Mouse (Mus musculus) frontal cortex, postnatal 36 days (tissue): Measurements from ENCODE around the gene Clk2.
A peak's percentile ranks its signal among the peaks of the same experiment; 100 is the strongest.
"Not testable (repeated sequence)": the region's sequence is repeated elsewhere in the genome, so short reads cannot be mapped to it uniquely, and the experiment has no call there.

Experiments used
- DNase-seq, 2 experiments: peaks; one replicate each; pipeline ENCODE4 v3.0.0; 2022; ENCODE audit warnings: low spot score in 2 of 2

The Clk2 gene

DNA sequence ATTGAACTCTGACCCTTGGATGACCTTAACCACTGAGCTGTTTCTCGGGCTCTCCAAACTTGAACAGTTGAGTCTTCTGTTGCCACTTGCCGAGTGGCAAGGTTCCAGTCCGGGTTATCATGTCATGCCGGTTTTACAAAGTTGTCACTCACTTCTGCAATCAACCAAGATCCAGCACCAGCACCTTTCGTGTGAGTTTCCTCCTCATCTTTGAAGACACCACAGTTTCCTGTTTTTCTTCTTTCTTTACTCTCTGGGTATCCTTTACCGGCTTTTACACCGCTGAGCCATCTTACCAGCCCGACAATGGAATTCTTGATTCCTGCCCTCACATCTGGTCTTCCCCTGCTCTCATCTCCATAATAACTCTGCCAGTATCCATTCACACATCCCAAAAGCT is 25.8 kb downstream of the Clk2 start:
- no peak for DNase-seq

DNA sequence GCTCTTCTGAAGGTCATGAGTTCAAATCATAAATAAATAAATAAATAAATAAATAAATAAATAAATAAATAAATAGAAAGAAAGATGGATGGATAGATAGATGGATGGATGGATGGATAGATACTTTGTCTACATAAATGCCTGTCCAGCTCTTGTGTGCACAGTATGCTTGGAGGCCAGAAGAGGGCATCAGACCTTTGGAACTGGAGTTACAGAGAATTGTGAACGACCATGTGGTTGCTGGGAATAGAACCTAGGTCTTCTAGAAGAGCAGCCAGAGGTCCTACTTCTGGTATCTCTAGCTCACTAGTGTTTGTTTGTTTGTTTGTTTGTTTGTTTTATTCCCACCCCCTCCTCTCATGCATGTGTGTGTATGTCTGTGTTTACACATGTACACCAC is 28.8 kb downstream of the Clk2 start:
- DNase-seq = no peak

DNA sequence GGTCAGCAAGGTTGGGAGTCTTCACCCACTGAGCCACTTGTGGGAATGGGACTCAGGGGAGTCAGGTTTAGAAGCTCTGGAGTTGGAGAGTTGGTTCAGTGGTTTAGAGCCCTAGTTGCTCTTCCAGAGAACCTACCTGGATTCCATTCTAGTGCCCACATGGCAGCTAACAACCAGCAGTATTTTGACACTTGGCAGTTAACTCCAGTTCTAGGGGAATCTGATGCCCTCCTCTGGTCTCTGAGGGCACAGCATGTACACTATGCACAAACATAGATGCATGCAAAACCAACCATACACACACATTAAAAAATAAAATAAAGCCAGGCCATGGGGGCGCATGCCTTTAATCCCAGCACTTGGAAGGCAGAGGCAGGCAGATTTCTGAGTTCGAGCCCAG is 29.3 kb downstream of the Clk2 start:
- DNase-seq = no peak

DNA sequence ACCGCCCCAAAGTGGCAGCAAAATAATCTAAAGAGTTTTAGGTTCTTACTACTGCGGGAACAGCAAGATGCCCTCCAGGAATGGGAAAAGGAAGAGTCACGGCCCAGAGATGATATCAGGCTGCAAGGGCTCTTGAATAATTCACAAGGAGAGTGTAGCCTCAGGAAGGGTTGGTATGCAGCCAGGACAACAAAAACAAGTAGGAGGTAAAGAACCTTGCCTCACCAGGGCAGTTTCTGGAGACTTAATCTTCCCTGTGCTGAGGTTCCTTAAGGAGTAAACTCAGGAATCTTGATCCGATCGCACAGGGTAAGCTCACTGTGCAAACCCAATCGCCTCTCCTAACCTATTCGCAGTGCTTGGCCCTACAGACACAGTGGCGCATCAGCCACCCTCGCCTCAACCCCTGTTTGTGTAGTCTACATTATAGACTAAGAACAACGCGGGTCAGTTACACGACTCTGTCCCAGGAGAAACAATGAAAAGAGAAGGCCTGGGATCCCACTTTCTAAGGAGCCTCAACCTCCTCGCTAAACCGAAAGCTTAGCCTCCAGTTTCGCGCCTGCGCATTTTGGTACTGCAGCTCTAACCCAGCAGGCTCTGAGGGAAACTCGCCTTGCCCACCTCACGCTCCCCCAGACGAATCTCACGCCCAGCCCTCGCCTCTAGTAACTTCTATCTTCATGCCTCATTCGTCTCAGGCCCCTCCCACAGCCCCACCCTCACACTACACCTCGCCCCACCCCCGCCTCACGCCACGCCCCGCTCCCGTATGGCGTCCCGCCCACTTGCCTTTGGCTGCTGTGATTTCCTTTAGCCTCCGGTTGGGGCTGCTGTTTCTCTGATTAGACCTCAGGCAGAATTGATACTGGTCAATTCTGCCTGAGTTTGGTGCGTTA is 31.6 kb downstream of the Clk2 start:
- DNase-seq = peak; percentile 74 to 83

DNA sequence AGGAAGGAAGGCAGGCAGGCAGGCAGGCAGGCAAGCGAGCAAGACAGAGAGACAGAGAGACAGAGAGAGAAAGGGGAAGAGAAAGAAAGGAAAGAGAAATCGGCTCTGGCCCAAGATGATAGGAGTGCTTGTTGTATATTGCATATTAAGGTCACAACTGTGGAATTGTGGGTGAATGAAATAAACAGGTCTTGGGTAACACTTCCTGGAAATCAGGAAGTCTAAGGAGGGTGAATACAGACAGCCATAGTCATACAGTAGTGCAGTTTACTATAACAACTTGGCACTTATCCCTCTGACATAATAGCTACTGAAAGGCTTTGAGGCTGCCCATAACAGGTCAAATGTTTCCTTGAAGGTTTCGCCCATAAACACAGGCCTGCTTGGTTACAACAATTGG is 35.2 kb downstream of the Clk2 start:
- DNase-seq = no peak

DNA sequence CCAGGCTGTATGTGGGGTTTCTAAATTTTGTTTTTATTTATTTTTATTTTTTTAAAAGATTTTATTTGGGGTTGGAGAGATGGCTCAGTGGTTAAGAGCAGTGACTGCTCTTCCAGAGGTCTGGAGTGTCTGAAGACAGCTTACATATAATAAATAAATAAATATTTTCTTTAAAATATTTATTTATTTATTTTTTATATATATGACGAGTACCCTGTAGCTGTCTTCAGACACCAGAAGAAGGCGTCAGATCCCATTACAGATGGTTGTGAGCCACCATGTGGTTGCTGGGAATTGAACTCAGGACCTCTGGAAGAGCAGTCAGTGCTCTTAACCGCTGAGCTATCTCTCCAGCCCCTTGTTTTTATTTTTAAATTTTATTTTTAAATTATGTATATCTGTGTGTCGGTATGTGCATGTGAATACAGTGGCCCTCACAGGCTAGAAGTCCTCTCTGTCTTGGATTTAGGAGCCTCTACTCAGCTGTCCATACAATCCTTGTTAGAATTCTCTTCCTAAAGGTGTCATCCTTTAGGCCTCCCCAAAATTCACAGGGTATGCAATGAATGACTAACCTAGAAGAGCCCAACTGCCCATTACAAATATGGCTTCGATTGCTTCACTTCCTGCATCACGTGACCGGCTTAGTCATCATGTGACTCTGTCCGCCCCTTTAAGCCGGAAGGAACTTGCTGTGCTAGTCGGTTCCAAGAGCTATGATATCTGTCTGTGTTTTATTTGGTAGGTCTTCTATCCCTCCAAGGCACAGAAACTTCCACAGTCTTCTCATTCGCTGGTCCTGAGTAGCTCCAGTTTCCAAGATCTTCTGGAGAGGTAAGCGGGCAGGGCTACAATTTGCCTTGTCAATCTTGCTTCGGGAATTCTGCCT is 37.9 kb downstream of the Clk2 start, which contains the start of gene Gba:
Gene Gba (plus strand): TSS at position 676 of the 889 bp plus-strand sequence.
- DNase-seq = peak; percentile 84 to 92

DNA sequence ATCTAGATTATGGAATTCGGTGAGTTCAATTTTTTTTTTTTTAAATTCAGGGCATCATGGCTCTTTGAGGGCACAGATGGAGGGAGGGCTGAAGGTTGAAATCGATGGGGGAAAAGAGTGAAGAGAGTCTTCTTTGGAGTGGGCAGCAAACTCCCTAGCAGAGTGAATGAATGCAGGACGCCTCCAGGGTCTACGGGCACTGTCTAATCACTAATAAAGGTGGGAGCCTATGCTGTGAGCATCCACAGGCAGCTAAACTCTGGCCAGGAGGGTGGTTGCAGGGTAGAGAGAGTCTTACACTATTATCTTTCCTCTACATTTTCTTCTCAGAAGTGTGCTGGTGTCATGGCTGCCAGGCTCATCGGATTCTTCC is 38.5 kb downstream of the Clk2 start:
- no peak for DNase-seq

DNA sequence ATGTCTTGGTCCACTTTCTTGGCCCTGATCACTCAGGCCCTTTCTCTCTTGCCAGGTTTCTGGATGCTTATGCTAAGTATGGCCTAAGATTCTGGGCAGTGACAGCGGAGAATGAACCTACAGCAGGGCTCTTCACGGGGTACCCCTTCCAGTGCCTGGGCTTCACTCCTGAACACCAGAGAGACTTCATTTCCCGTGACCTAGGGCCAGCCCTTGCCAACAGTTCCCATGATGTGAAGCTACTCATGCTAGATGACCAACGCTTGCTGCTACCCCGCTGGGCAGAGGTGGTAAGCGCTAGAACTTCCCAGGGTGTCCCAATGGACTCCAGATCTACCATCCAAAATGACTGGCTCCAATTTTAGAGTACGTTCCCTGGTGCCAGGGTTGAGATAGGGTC is 41.5 kb downstream of the Clk2 start:
- no peak for DNase-seq

DNA sequence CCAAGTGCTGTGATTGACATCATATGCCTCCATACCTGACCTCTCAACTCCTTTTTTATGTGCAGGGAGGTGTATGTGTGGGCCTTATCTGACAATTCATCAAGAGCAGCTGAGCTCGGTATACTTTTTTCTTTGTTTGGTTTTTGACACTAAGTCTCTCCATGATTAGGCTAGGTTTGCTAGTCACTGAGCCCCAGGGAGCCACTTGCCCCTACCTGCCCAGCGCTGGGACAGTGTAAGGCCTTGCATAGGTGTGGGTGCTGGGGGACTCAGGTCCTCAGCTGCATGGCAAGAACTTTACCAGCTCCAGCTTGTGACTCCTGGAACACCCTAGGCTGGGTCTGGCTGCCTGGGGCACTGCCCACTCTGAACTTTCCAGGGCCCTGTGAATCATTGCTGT is 42.1 kb downstream of the Clk2 start:
- no peak for DNase-seq

DNA sequence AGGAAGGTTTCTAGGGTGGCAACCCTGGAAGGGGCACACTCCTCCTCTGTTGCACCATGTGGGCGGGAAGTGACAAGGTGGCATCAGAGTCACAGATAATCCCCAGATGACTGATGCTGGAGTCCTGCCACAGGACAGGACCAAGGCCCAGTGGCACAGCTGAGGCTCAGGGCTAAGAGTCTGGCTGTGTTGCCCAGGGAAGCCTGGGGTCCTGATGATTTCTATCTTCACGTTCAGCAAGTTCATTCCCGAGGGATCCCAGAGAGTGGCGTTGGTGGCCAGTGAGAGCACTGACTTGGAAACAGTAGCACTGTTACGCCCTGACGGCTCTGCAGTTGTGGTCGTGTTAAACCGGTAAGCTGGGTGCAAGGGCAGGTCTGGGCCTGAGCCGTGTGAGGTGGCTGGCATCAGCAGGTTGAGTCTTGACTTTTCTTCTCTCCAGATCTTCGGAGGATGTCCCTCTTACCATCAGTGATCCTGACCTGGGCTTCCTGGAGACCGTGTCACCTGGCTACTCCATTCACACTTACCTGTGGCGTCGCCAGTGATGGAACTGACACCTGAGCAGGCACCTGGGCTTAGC is 43.6 kb downstream of the Clk2 start:
- no peak for DNase-seq

DNA sequence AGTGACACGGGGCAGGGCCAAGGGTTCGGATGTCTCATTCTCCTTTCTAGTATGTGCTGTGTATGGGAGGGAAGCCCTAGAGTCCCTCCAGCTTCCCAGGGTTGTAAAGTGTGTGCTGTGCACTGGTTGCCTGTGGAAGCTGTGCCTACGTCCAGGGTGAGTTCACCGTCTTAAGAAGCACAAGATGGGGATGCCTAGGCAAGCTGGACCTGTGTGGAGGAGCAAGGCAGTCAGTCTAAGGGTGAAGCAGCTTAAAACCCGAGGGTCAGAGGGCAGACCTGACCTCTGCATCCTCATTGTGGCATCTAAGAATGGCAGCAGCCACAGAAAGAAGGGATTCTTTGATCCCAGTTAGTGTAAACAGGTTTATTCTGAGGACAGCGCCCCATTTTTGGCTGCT is 44.1 kb downstream of the Clk2 start:
- no peak for DNase-seq

DNA sequence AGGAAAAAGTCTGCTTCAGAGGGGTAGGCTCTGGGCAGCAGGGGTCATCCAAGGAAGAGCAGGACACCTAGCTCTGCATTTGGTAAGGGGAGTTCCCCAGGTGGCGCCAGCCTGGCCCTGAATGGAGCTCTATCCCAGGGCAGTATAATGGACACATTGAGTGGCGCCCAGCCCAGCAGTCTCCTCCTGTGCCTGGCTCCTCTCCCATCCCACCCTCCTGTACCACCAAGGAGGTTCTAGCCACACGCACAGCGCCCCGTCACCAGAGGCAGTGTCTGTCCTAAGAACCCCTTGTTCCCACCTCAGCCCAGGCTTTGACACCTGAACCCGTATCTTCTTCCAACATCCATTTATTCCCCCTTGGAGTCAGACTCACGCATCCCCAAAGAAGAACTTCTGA is 45.1 kb downstream of the Clk2 start:
- DNase-seq = no peak

DNA sequence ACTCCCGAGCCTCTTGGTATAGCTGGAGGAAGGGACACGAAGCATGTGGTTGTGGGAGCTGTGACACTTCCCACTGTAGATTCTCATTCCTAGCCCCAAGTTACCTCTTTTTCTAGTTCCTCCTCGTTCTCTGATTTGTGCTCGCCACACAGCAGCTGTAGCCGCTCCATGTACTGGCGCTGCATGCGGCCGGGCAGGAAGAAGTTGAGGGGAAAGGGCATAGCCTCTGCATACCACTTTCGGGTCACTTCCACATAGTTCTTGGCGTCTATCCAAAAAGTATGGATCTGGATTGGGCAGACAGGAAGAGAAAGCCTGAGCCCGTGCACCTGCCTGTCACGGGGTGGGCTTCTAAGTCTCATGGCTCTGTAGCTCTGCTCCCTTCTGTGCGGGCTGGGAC is 45.6 kb downstream of the Clk2 start:
- no peak for DNase-seq

DNA sequence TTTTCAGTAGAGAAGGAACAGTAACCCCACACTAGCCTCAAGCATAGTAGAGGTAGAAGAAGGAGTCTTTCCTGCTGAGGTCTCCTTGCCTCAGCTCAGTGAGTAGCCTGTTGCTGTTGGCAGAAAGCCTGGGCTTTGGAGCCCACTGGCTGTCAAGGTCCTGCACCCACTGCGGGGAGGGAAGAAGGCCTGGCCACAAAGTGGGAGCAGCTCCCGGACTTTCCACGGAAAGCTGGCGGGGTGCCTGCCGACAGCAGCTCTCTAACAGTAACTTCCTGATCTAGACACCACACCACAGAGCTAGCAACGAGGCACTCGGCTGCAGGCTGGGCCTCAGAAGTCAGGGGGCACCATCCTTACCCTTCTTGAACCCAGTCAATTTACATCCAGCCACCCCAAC is 46.1 kb downstream of the Clk2 start:
- no peak for DNase-seq

DNA sequence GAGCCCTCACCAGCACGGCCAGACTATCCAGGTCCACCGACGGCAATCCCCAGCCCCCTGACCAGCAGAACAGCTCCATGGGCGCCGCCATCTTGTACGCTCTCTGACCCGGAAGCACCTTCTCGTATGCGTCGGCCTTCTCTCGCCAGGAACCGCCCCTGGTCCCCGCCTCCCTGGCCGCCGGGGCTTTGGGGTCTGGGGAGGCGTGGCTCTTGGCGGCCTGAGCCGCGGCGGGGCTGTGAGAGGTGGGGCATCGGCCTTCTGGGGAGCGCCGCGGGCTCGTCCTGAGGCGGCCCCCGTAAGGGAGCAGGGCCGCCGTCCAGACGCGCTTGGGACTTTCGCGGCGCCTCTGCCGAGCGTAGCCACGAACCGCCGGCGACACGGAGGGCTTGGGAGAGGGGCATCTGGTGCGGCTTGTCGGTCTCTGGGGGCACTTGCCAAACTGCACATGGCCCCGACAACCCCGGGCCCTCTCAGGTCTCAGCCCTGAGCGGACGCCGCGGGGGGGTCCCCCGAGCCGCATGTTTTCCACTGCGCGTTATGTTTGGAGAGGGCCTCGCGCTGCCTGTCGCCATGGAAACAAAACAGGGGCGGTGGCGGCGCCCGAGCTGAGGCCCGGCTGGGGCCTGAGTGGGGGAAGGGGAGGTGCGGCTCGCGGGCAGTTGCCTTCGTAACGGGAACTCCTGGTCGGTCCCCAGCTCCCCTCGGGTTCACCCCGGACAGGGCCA is 49.4 kb downstream of the Clk2 start:
- DNase-seq = peak; percentile 93

DNA sequence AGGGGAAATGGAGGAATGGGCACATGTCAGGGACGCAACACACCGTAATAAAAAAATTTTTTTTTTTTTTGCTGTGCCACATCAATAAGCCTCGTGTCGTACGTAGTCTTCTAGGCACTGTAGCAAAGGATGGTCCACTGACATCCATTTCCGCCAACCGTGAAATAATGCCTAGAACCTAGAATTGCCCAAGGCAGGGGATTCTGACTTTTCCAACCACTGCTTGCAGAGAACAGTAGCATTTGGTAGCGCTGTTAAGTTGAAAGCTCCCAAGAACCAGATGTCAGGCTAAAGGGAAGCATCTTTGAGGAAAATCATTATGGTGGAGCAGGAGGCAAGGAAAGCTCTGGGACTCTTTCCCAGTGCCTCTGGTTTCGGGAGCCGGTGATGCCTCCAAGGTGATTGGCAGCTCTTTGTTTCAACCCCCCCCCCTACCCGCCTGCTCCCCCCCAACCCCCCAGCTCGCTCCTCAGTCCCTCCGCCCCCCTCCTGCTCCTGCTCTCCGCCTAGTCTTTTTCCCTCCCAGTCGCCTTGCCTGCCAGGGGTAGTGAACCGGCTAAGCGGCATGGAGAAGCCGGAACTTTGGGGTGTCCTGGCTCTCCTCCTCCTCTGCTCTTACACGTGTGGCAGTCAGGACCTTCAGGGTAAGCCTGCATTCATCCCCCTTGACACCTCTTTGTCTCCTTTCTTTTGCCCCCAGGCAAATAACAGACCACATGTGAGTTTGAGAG is 50.3 kb downstream of the Clk2 start, which contains the start of gene Thbs3:
Gene Thbs3 (plus strand): TSS at position 500 of the 731 bp plus-strand sequence.
- no peak for DNase-seq

DNA sequence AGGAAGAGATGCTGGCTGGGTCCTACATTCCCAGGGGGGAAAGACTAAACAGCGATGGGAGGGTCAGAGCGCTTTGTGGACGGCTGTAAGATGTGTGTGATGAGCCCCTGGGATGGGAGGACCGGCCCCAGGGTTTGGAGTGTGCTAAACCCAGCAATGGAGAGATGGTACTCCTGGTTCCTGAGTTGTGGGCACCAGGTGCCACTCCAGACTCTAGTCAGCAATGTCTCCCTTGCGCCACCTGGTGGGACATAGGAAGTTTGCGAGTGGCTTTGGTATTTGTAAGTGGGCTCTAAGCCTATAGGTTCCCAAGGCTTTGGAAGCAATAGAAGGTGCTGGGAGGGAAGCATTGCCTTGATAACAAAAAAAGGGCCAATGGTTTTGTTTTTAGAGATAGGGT is 51.3 kb downstream of the Clk2 start:
- DNase-seq = peak; percentile 83 to 90

DNA sequence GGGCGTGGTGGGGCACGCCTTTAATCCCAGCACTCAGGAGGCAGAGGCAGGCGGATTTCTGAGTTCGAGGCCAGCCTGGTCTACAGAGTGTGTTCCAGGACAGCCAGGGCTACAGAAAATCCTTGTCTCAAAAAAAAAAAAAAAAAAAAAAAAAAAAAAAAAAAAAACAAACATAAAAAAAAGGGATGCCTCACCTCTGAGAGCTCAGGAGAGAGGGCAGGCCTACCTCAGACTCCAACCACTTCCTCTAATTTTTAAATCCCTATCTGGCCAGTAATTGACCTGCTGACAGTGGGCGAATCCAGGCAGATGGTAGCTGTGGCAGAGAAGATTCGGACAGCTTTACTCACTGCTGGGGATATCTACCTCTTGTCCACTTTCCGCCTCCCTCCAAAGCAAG is 51.8 kb downstream of the Clk2 start:
- not testable (repeated sequence) for DNase-seq

DNA sequence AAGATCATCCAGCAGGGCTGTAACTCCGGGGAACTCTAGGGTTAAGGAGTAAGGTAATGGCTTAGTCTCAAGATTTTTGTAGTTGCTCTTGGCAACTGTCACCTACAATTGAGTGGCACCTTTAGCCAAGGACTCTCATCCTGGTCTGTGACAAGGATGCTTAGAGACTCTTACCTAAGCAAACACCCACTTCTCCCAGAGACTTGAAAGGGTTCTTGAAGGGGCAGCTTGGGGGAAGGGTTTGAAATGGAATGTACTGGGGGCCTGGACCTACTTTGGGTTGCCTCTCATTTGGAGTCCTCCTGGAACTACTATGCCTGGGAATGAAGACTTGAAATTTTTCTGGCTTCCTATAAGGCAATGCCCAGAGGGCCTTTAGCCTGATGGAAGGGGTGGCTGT is 53.7 kb downstream of the Clk2 start:
- DNase-seq = no peak

DNA sequence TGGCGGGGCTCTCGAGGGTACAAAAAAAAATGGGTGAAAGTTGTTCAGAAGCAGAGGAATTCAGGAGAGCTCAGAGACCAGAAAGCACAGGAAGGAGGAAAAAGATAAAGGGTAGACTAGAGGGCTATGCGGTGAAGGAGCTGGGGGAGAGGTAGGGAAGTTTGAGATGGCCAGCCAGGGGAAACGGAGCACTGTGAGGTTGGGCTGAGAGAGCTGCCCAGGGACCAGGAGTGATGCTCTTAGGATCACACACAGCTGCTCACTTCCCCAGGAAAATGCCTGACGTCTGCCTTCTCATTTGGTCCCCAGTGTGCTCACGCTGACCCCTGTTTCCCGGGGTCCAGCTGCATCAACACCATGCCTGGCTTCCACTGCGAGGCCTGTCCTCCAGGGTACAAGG is 55.0 kb downstream of the Clk2 start:
- no peak for DNase-seq

DNA sequence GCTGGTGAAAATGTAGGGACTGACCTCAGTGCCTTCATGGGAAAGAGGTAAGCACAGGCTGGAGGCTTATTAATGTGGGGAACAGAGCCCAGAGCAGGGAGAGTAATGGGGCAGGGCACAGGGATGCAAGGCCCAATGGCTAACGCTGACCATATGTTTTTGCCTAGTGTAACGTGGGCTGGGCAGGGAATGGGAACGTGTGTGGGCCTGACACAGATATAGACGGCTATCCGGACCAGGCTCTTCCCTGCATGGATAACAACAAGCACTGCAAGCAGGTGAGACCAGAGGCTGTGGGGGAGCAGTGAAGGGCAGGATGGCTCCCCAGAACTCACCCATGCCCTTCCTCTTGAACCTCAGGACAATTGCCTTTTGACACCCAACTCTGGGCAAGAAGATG is 56.6 kb downstream of the Clk2 start:
- DNase-seq = no peak
